ENCODE assay signal across 10 mouse cellular contexts in the genomic region with DNA sequence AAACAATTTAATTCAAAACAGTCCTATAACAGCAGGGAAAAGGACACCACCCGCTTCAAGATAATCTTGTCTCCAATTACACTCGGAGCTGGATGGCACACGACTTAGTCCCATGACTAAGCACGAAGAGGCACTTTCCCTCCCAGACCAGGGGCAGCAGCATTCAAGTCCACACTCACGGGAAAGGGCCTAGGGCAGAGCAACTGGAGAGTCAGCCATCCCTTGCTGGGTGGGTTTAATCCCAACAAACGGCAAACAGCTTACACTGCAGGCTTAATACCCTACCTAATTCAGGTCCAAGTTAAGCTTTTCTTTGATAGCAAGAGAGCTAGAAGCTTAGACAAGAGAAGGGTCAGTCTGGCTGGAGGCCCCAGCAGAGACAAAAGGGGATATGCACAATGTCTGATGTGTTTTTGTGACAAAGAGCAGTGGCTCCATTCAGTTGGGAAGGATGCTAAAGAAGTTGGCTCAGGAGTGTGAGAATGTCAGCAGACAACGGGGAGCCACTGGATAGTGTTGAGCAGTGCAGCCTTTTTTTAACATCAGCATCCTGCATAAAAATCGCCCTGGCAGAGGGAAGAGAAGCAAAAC. TPM values are rescaled to one million over a fixed set of nuclear protein-coding genes. Genes with fewer than 3 reads are reported as not detected.
A peak's percentile ranks its signal among the peaks of the same experiment; 100 is the strongest.
DNase-seq lines count a peak whose midpoint lies in the region; ATAC-seq and TF ChIP-seq lines count a peak whose summit lies in the region.
"Had no signal": no experiment of that assay in that cellular context is flagged by ENCODE, and none has a peak within 500 bp of the region (broad histone marks: within the 10 kb centered on the region; RNA-seq: fewer than 3 reads in every experiment).

No protein-coding gene starts in this region.

- WGBS in midbrain, postnatal 0 days: 5% methylated on average over 8 of the region's 8 CpGs

- no peaks in the 10 kb centered on the region for H3K27me3 ChIP-seq in midbrain, postnatal 0 days (ENCODE audit: insufficient read depth, low read length)
- H3K27me3 ChIP-seq: CH12.LX had no signal

- ATAC-seq in midbrain, postnatal 0 days (ENCODE audit: low FRiP score): peak; percentile 67

- no peaks in the 10 kb centered on the region for H3K9me3 ChIP-seq in midbrain, postnatal 0 days (ENCODE audit: low read length)

- TF ChIP-seq POLR2A in brain, embryonic 14.5 days (IDR thresholded peaks at IDR 0.05; ENCODE audit: borderline replicate concordance, extremely low read depth, insufficient read depth, insufficient read length, poor library complexity, severe bottlenecking): no peak

- no peak overlapping the region for H3K4me2 ChIP-seq in midbrain, postnatal 0 days (ENCODE audit: low read depth, low read length, poor library complexity, severe bottlenecking)
- H3K4me2 ChIP-seq: lung, embryonic 14.5 days had no signal

- 0 out of 2 replicates have a peak overlapping the region, but pooled peaks have one; percentile 24 for H3K9ac ChIP-seq in midbrain, postnatal 0 days (replicated peaks; ENCODE audit: low read length, poor library complexity, severe bottlenecking)
- H3K9ac ChIP-seq: lung, embryonic 14.5 days had no signal

- H3K4me3 ChIP-seq in midbrain, postnatal 0 days (ENCODE audit: low read depth, low read length): no peak overlapping the region

- no peaks in the 10 kb centered on the region for H3K4me1 ChIP-seq in midbrain, postnatal 0 days (ENCODE audit: insufficient read depth, low read length)

- DNase-seq in heart, adult 8-10 months (ENCODE audit: low spot score): peak; percentile 7
- no peak for DNase-seq in heart, postnatal 36 days
- peak; percentile 81 for DNase-seq in brain, embryonic 14.5 days (ENCODE audit: low read depth)
- peak; percentile 17 to 24 for DNase-seq in heart, postnatal 10 days
- DNase-seq in midbrain, postnatal 0 days (ENCODE audit: low spot score): peak; percentile 41
- DNase-seq in spleen, postnatal 36 days (ENCODE audit: low spot score in 2 of 2): no peak
- no peak for DNase-seq in thymus, postnatal 36 days
- DNase-seq in right cerebral cortex, adult 18-20 months: no peak
- DNase-seq: lung, embryonic 14.5 days had no signal

- intact Hi-C loops in heart, postnatal 36 days (cut with DNase I): no loop called here
- intact Hi-C loops in heart, postnatal 10 days (cut with DNase I): no loop called here

- no peak for TF ChIP-seq CTCF in brain, embryonic 14.5 days (IDR thresholded peaks at IDR 0.05; ENCODE audit: borderline replicate concordance, extremely low read depth, insufficient read depth, insufficient read length)
- no peak for TF ChIP-seq CTCF in midbrain, postnatal 0 days (IDR thresholded peaks at IDR 0.05)

- no peaks in the 10 kb centered on the region for H3K36me3 ChIP-seq in midbrain, postnatal 0 days (ENCODE audit: insufficient read depth, low read length)

- H3K27ac ChIP-seq in midbrain, postnatal 0 days (ENCODE audit: low read depth, low read length): peak overlapping the region; percentile 48; the same call in 1 of the 2 replicates

RNA-seq across cellular contexts. Expression of gene D630045J12Rik, which starts 46.8 kb away (rescaled TPM):
- total RNA-seq in heart, adult 8-10 months (2022): 1 to 10 TPM; 1.7 to 2.1 (median 1.9) TPM
- total RNA-seq in heart, postnatal 36 days (2021): 1 to 10 TPM in 1 of 2 experiments, under 1 TPM in 1; 0.92 to 1.6 TPM
- polyA plus RNA-seq in brain, embryonic 14.5 days (2012; rRNA removed): 34.9 and 50.5 TPM in 2 replicates
- 1 to 10 TPM; 2.8 to 3.0 TPM for total RNA-seq in heart, postnatal 10 days (2021)
- total RNA-seq in midbrain, postnatal 0 days (2014; rRNA removed): 40.1 and 42.5 TPM in 2 replicates
- polyA plus RNA-seq in midbrain, postnatal 0 days (2015; fragmentation: Nextera tagmentation; extraction: Ambion mirVana): 7.6 and 9.7 TPM in 2 replicates

Comparison
In these comparisons a context has a peak if more than half of its experiments do, and no peak if none do; other contexts are left out.
1. DNase-seq: peak in heart, adult 8-10 months (single experiment), brain, embryonic 14.5 days (single experiment), heart, postnatal 10 days (2 of 2) and midbrain, postnatal 0 days (single experiment); none in heart, postnatal 36 days (0 of 2), spleen, postnatal 36 days (0 of 2), thymus, postnatal 36 days (0 of 2) and right cerebral cortex, adult 18-20 months (single experiment).
2. RNA of gene D630045J12Rik, which starts 46.8 kb away (total RNA-seq): 40.1 to 42.5 TPM in midbrain, postnatal 0 days; 2.8 to 3.0 TPM in heart, postnatal 10 days, 1.7 to 2.1 TPM in heart, adult 8-10 months and 0.92 to 1.6 TPM in heart, postnatal 36 days; every median in the first group is over 10 times any median in the second.